In genomic region chr2:92266100-92266617, GRCm38 (mm10) we compare ENCODE assay signal across 28 mouse cellular contexts.
A peak's percentile ranks its signal among the peaks of the same experiment; 100 is the strongest.
DNase-seq lines count a peak whose midpoint lies in the region; ATAC-seq and TF ChIP-seq lines count a peak whose summit lies in the region.
"Had no signal": no experiment of that assay in that cellular context is flagged by ENCODE, and none has a peak within 500 bp of the region (broad histone marks: within the 10 kb centered on the region; RNA-seq: fewer than 3 reads in every experiment).

No protein-coding gene starts in this region.

- intact Hi-C loops in left cerebral cortex, adult 2 months (cut with DNase I), result no loop called here
- intact Hi-C loops in left cerebral cortex, postnatal 36 days (cut with DNase I), result no loop called here

- H3K4me3 ChIP-seq in left cerebral cortex, adult 2 months, result no peak overlapping the region
- no peak overlapping the region for H3K4me3 ChIP-seq in CH12.LX (replicated peaks in 1 of 3; ENCODE audit: low read depth in 2 of 3, low read length in 2 of 3, poor library complexity in 1 of 3)
- H3K4me3 ChIP-seq: embryonic facial prominence, embryonic 12.5 days; forebrain, embryonic 10.5 days; heart, embryonic 15.5 days; limb, embryonic 12.5 days; liver, embryonic 15.5 days; midbrain, embryonic 13.5 days; neural tube, embryonic 15.5 days had no signal

- dilution Hi-C loops in CH12.LX (cut with MboI; ENCODE audit: extremely low pct_ligation_motif_present, extremely low pct_unique_long_range_greater_than_20kb, low sequenced_read_pairs), result no loop called here

- H3K9me3 ChIP-seq in CH12.LX (replicated peaks; ENCODE audit: low read length), result no peaks in the 10 kb centered on the region
- H3K9me3 ChIP-seq: embryonic facial prominence, embryonic 12.5 days; forebrain, embryonic 10.5 days; heart, embryonic 15.5 days; limb, embryonic 12.5 days; liver, embryonic 15.5 days; midbrain, embryonic 13.5 days; neural tube, embryonic 15.5 days had no signal

- no peaks in the 10 kb centered on the region for H3K27me3 ChIP-seq in CH12.LX (replicated peaks)
- H3K27me3 ChIP-seq: embryonic facial prominence, embryonic 12.5 days; heart, embryonic 15.5 days; limb, embryonic 12.5 days; liver, embryonic 15.5 days; midbrain, embryonic 13.5 days; neural tube, embryonic 15.5 days had no signal

- in situ Hi-C loops in CH12.LX (cut with MboI; ENCODE audit: low pct_ligation_motif_present, low pct_unique_long_range_greater_than_20kb, low sequenced_read_pairs), result no loop called here

- H3K36me3 ChIP-seq in CH12.LX (replicated peaks in 1 of 2; ENCODE audit: control insufficient read depth in 1 of 2, insufficient read depth in 1 of 2, low read length in 1 of 2), result peaks cover 3 to 41% of the 10 kb centered on the region in 2 experiments
- H3K36me3 ChIP-seq: heart, embryonic 15.5 days; liver, embryonic 15.5 days had no signal

- TF ChIP-seq POLR2A in CH12.LX (IDR thresholded peaks at IDR 0.05; ENCODE audit: low read depth, low read length), result no peak

- H3K9ac ChIP-seq in CH12.LX (ENCODE audit: insufficient read depth, low read depth), result no peak overlapping the region
- H3K9ac ChIP-seq: embryonic facial prominence, embryonic 12.5 days; heart, embryonic 15.5 days; limb, embryonic 12.5 days; liver, embryonic 15.5 days; lung, embryonic 14.5 days; midbrain, embryonic 13.5 days; neural tube, embryonic 15.5 days had no signal

- TF ChIP-seq EP300 in CH12.LX (IDR thresholded peaks at IDR 0.05; ENCODE audit: low read length), result 0 out of 2 replicates have a peak, but pooled peaks have one; percentile 13

- no peak for TF ChIP-seq CTCF in left cerebral cortex, adult 2 months (IDR thresholded peaks at IDR 0.05)
- TF ChIP-seq CTCF in CH12.LX (conservative IDR thresholded peaks at IDR 0.05 in 1 of 2, IDR thresholded peaks at IDR 0.05 in 1 of 2; ENCODE audit: low read depth in 2 of 2, low read length in 2 of 2), result no peak

- H3K4me2 ChIP-seq in CH12.LX (ENCODE audit: insufficient read depth, low read depth, poor library complexity, severe bottlenecking), result no peak overlapping the region
- H3K4me2 ChIP-seq: embryonic facial prominence, embryonic 12.5 days; heart, embryonic 15.5 days; limb, embryonic 12.5 days; liver, embryonic 15.5 days; lung, embryonic 14.5 days; midbrain, embryonic 13.5 days; neural tube, embryonic 15.5 days had no signal

- TF ChIP-seq RAD21 in CH12.LX (IDR thresholded peaks at IDR 0.05; ENCODE audit: low read depth, low read length), result no peak

- no peak for DNase-seq in frontal cortex, postnatal 10 days (ENCODE audit: low spot score in 2 of 2)
- DNase-seq in left cerebral cortex, adult 2 months (ENCODE audit: extremely low spot score in 1 of 2, low spot score in 2 of 2), result no peak
- DNase-seq in left cerebral cortex, postnatal 36 days (ENCODE audit: low spot score in 2 of 2), result no peak
- DNase-seq in CH12.LX (ENCODE audit: extremely low read depth), result no peak
- peak; percentile 37 for DNase-seq in fibroblast of lung, adult 2 months (ENCODE audit: low read depth)
- DNase-seq: adrenal gland, adult 8-10 months; cerebellum, adult 8-10 months; cerebellum, postnatal 36 days; embryo, embryonic 11 days; kidney, adult 2 months; kidney, postnatal 4 days; lung, embryonic 14.5 days; lung, postnatal 36 days; right cerebral cortex, postnatal 4 days; thymus, postnatal 14 days had no signal

- no peaks in the 10 kb centered on the region for H3K79me2 ChIP-seq in CH12.LX (replicated peaks; ENCODE audit: control insufficient read depth, extremely low read depth, insufficient read depth, poor library complexity, severe bottlenecking)

- ATAC-seq in frontal cortex, adult (ENCODE audit: low TSS enrichment), result peak; percentile 79
- ATAC-seq in monocyte, adult 5-6 weeks (replicated peaks; ENCODE audit: insufficient number of reproducible peaks, low FRiP score, low TSS enrichment, poor library complexity, severe bottlenecking), result no peak
- ATAC-seq in megakaryocyte-erythroid progenitor cell, adult 5-6 weeks (replicated peaks; ENCODE audit: low FRiP score, low TSS enrichment, poor library complexity, severe bottlenecking), result no peak
- ATAC-seq: forebrain, embryonic 16.5 days; hindbrain, embryonic 16.5 days; midbrain, embryonic 13.5 days had no signal

- H3K27ac ChIP-seq in left cerebral cortex, adult 2 months, result peak overlapping the region; percentile 58
- H3K27ac ChIP-seq in CH12.LX (ENCODE audit: insufficient read depth, low read depth), result no peak overlapping the region
- H3K27ac ChIP-seq: embryonic facial prominence, embryonic 12.5 days; forebrain, embryonic 10.5 days; heart, embryonic 15.5 days; kidney, postnatal 0 days; limb, embryonic 12.5 days; liver, embryonic 15.5 days; midbrain, embryonic 13.5 days; neural tube, embryonic 15.5 days had no signal

- peaks cover 0 to 15% of the 10 kb centered on the region in 2 experiments; a peak in 1 of 4 replicates for H3K4me1 ChIP-seq in CH12.LX (ENCODE audit: control insufficient read depth in 1 of 2, insufficient read depth in 2 of 2)
- H3K4me1 ChIP-seq: embryonic facial prominence, embryonic 12.5 days; forebrain, embryonic 10.5 days; limb, embryonic 12.5 days; midbrain, embryonic 13.5 days; neural tube, embryonic 15.5 days had no signal

TF ChIP-seq in CH12.LX, 34 proteins besides CTCF, POLR2A, EP300 and RAD21:
- TF ChIP-seq CHD1 (IDR thresholded peaks at IDR 0.05; ENCODE audit: low read depth, low read length) (no peak), JUND (conservative IDR thresholded peaks at IDR 0.05; ENCODE audit: low read depth, low read length) (no peak)
